Comparison of ENCODE assay signal across 25 mouse cellular contexts in the genomic region with DNA sequence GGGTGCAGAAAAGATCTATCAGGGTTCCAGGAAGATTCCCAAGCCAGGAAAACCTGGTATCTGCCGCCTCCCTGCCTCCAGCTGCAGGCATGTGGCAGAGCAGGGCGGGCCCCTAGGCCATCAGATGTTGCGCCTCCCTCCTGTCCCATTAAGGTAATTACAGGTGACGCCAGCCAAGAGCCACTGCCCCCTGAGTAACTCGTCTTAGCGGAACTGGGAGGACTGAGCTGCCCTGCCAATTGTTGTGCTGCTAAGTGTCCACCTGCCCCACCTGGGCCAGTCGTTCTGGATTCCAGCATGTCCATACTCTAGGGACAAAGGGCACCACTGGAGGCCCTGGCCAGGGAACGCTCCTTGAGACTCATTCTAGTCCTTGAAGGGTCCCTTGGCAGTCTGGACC. TPM values are rescaled to one million over a fixed set of nuclear protein-coding genes. Genes with fewer than 3 reads are reported as not detected.
A peak's percentile ranks its signal among the peaks of the same experiment; 100 is the strongest.
DNase-seq lines count a peak whose midpoint lies in the region; ATAC-seq and TF ChIP-seq lines count a peak whose summit lies in the region.
"Had no signal": no experiment of that assay in that cellular context is flagged by ENCODE, and none has a peak within 500 bp of the region (broad histone marks: within the 10 kb centered on the region; RNA-seq: fewer than 3 reads in every experiment).

No protein-coding gene starts in this region.

- no peak for TF ChIP-seq CTCF in E14TG2a.4 (conservative IDR thresholded peaks at IDR 0.05; ENCODE audit: low read length)

- no peak overlapping the region for H3K9ac ChIP-seq in kidney, embryonic 14.5 days (ENCODE audit: low read depth, low read length)
- no peak overlapping the region for H3K9ac ChIP-seq in stomach, embryonic 14.5 days (replicated peaks; ENCODE audit: low read depth, low read length)
- H3K9ac ChIP-seq: liver, embryonic 14.5 days had no signal

- H3K4me1 ChIP-seq in E14TG2a.4 (replicated peaks; ENCODE audit: low read depth, low read length) = peaks cover 79% of the 10 kb centered on the region
- H3K4me1 ChIP-seq in kidney, embryonic 14.5 days (ENCODE audit: control insufficient read depth, insufficient read depth, low read length) = peaks cover 12% of the 10 kb centered on the region; the same call in 1 of the 2 replicates
- no peaks in the 10 kb centered on the region for H3K4me1 ChIP-seq in stomach, embryonic 14.5 days (ENCODE audit: control insufficient read depth, insufficient read depth, low read length)

- WGBS in kidney, embryonic 14.5 days = 44% methylated on average over 8 of the region's 8 CpGs
- WGBS in stomach, embryonic 14.5 days = 49% methylated on average over 8 of the region's 8 CpGs

- H3K36me3 ChIP-seq in E14TG2a.4 (ENCODE audit: insufficient read depth, low read length) = peaks cover 17% of the 10 kb centered on the region; the same call in 1 of the 2 replicates
- H3K36me3 ChIP-seq in kidney, embryonic 14.5 days (ENCODE audit: control insufficient read depth, insufficient read depth, low read length) = peaks cover 18% of the 10 kb centered on the region; the same call in 1 of the 2 replicates
- peaks cover 3% of the 10 kb centered on the region; the same call in 1 of the 2 replicates for H3K36me3 ChIP-seq in stomach, embryonic 14.5 days (ENCODE audit: control insufficient read depth, insufficient read depth, low read length)
- H3K36me3 ChIP-seq: G1E had no signal

- no peak overlapping the region for H3K4me2 ChIP-seq in kidney, embryonic 14.5 days (replicated peaks; ENCODE audit: low read depth, low read length)
- 0 out of 2 replicates have a peak overlapping the region, but pooled peaks have one; percentile 12 for H3K4me2 ChIP-seq in stomach, embryonic 14.5 days (replicated peaks; ENCODE audit: low read depth, low read length)

- peak overlapping the region; percentile 65 for H3K4me3 ChIP-seq in E14TG2a.4 (replicated peaks; ENCODE audit: low read length)
- no peak overlapping the region for H3K4me3 ChIP-seq in kidney, embryonic 14.5 days (ENCODE audit: low read length)
- H3K4me3 ChIP-seq in stomach, embryonic 14.5 days (ENCODE audit: low read depth, low read length) = no peak overlapping the region

- peaks cover 65% of the 10 kb centered on the region for H3K27me3 ChIP-seq in E14TG2a.4 (ENCODE audit: insufficient read depth, low read length)
- H3K27me3 ChIP-seq in kidney, embryonic 14.5 days (ENCODE audit: control insufficient read depth, insufficient read depth, low read length) = peaks cover 9% of the 10 kb centered on the region; the same call in 1 of the 2 replicates
- peaks cover 5% of the 10 kb centered on the region for H3K27me3 ChIP-seq in stomach, embryonic 14.5 days (ENCODE audit: control insufficient read depth, insufficient read depth, low read length)

- H3K9me3 ChIP-seq in E14TG2a.4 (ENCODE audit: low read length) = no peaks in the 10 kb centered on the region
- H3K9me3 ChIP-seq in kidney, embryonic 14.5 days (ENCODE audit: control insufficient read depth, low read length) = no peaks in the 10 kb centered on the region
- H3K9me3 ChIP-seq in stomach, embryonic 14.5 days (ENCODE audit: control insufficient read depth, low read depth, low read length) = no peaks in the 10 kb centered on the region
- H3K9me3 ChIP-seq: G1E had no signal

- no peak overlapping the region for H3K27ac ChIP-seq in kidney, embryonic 14.5 days (ENCODE audit: low read depth, low read length)
- no peak overlapping the region for H3K27ac ChIP-seq in stomach, embryonic 14.5 days (ENCODE audit: low read length)
- H3K27ac ChIP-seq: liver, embryonic 14.5 days had no signal

- 0 out of 2 replicates have a peak, but pooled peaks have one; percentile 7 for ATAC-seq in kidney, embryonic 14.5 days (ENCODE audit: low FRiP score, low TSS enrichment)
- ATAC-seq in stomach, embryonic 14.5 days (ENCODE audit: insufficient number of reproducible peaks, insufficient read depth, low FRiP score, low read depth) = 0 out of 2 replicates have a peak, but pooled peaks have one; percentile 5
- ATAC-seq: activated CD4-positive, CD25-positive, alpha-beta regulatory T cell, adult 4 months; CD4-positive, CD25-positive, alpha-beta regulatory T cell, adult 4 months; midbrain, embryonic 16.5 days had no signal

- peak; percentile 65 for DNase-seq in kidney, adult 11 months
- DNase-seq in kidney, adult 18-20 months = no peak
- no peak for DNase-seq in heart, postnatal 4 days
- DNase-seq in spleen, postnatal 4 days (ENCODE audit: low spot score in 2 of 2) = no peak
- DNase-seq: adrenal gland, postnatal 14 days; cerebellum, adult 11 months; cerebellum, postnatal 14 days; embryo, embryonic 11 days; retina, postnatal 1 day; thymus, postnatal 25 days had no signal

RNA-seq across cellular contexts. Expression of a gene that starts 6.6 kb away (rescaled TPM):
- 11.1 and 11.8 TPM in 2 replicates for polyA plus RNA-seq in kidney, embryonic 14.5 days (2014; fragmentation: Nextera tagmentation; extraction: Ambion mirVana)
- 11.2 and 11.5 TPM in 2 replicates for polyA plus RNA-seq in stomach, embryonic 14.5 days (2014; fragmentation: Nextera tagmentation; extraction: Ambion mirVana)
- not detected for total RNA-seq in heart, postnatal 4 days (2021)
- total RNA-seq: adrenal gland, postnatal 14 days; gastrocnemius, adult 18-20 months; gastrocnemius, postnatal 4 days; layer of hippocampus, postnatal 14 days; left cerebral cortex, postnatal 10 days; megakaryocyte-erythroid progenitor cell, adult 5-6 weeks had no signal
- polyA plus RNA-seq: activated CD4-positive, CD25-positive, alpha-beta regulatory T cell, adult 4 months; CD4-positive, CD25-positive, alpha-beta regulatory T cell, adult 4 months; G1E had no signal

RNA-seq across cellular contexts. Expression of a gene that starts 14.0 kb away (rescaled TPM):
- polyA plus RNA-seq in kidney, embryonic 14.5 days (2014; fragmentation: Nextera tagmentation; extraction: Ambion mirVana) = 7.6 and 9.2 TPM in 2 replicates
- 5.5 and 6.1 TPM in 2 replicates for polyA plus RNA-seq in stomach, embryonic 14.5 days (2014; fragmentation: Nextera tagmentation; extraction: Ambion mirVana)
- total RNA-seq in heart, postnatal 4 days (2021) = 1 to 10 TPM; 3.8 to 4.6 TPM

RNA-seq across cellular contexts. Expression of a gene that starts 43.5 kb away (rescaled TPM):
- 5.7 and 6.5 TPM in 2 replicates for polyA plus RNA-seq in kidney, embryonic 14.5 days (2014; fragmentation: Nextera tagmentation; extraction: Ambion mirVana)
- polyA plus RNA-seq in stomach, embryonic 14.5 days (2014; fragmentation: Nextera tagmentation; extraction: Ambion mirVana) = 12.4 and 13.0 TPM in 2 replicates
- 1 to 10 TPM; 7.8 to 7.9 TPM for total RNA-seq in heart, postnatal 4 days (2021)

RNA-seq across cellular contexts. Expression of a gene that starts 47.9 kb away (rescaled TPM):
- polyA plus RNA-seq in kidney, embryonic 14.5 days (2014; fragmentation: Nextera tagmentation; extraction: Ambion mirVana) = 159 and 182 TPM in 2 replicates
- 113 and 119 TPM in 2 replicates for polyA plus RNA-seq in stomach, embryonic 14.5 days (2014; fragmentation: Nextera tagmentation; extraction: Ambion mirVana)
- 10 to 100 TPM; 92.4 to 94.5 TPM for total RNA-seq in heart, postnatal 4 days (2021)

RNA-seq across cellular contexts. Expression of a gene that starts 50.2 kb away (rescaled TPM):
- 0.19 TPM in 1 of 2 replicates, not detected in the other for polyA plus RNA-seq in kidney, embryonic 14.5 days (2014; fragmentation: Nextera tagmentation; extraction: Ambion mirVana)
- polyA plus RNA-seq in stomach, embryonic 14.5 days (2014; fragmentation: Nextera tagmentation; extraction: Ambion mirVana) = 0.25 and 0.42 TPM in 2 replicates
- total RNA-seq in heart, postnatal 4 days (2021) = 1 to 10 TPM; 1.5 to 2.1 TPM
- polyA plus RNA-seq: CD4-positive, CD25-positive, alpha-beta regulatory T cell, adult 4 months; forebrain, embryonic 11.5 days; heart, embryonic 16.5 days; midbrain, embryonic 16.5 days had no signal
